Comparison of ENCODE assay signal across 10 mouse cellular contexts in the genomic region with DNA sequence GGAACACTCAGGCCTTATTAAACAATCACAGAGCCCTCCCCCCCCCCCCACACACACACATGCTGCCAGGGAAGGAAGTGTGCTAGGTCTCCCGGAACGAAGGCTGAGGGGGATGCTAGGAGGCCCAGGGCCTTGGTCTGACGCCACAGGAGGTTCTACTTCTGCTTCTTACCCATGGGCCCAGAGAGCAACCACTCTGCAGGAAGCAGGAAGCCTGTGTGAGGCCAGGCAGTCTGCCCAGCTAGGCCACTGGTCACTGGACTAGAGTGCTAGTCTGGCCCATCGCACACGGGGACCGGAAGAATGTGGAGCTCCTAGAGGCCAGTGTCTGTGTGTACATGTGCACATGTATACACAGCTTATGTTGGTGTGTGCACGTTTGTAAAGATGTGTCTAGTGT. TPM values are rescaled to one million over a fixed set of nuclear protein-coding genes. Genes with fewer than 3 reads are reported as not detected.
DNase-seq lines count a peak whose midpoint lies in the region; ATAC-seq lines count a peak whose summit lies in the region.
"Had no signal": no experiment of that assay in that cellular context is flagged by ENCODE, and none has a peak within 500 bp of the region (broad histone marks: within the 10 kb centered on the region; RNA-seq: fewer than 3 reads in every experiment).

No protein-coding gene starts in this region.

- peak overlapping the region; percentile 31; the same call in 1 of the 2 replicates for H3K4me2 ChIP-seq in liver, embryonic 16.5 days (ENCODE audit: low read depth, low read length)
- H3K4me2 ChIP-seq: hindbrain, embryonic 13.5 days had no signal

- H3K27ac ChIP-seq in liver, embryonic 16.5 days (ENCODE audit: low read length): peak overlapping the region; percentile 70
- H3K27ac ChIP-seq in forebrain, embryonic 10.5 days: no peak overlapping the region

- H3K4me3 ChIP-seq in liver, embryonic 16.5 days (ENCODE audit: low read depth, low read length): peak overlapping the region; percentile 28; the same call in 1 of the 2 replicates
- no peak overlapping the region for H3K4me3 ChIP-seq in forebrain, embryonic 10.5 days
- H3K4me3 ChIP-seq: erythroblast, embryonic 14.5 days; hindbrain, embryonic 13.5 days had no signal

- H3K27me3 ChIP-seq in liver, embryonic 16.5 days (ENCODE audit: control insufficient read depth, insufficient read depth, low read depth, low read length): no peaks in the 10 kb centered on the region
- H3K27me3 ChIP-seq in forebrain, embryonic 10.5 days (ENCODE audit: poor library complexity, severe bottlenecking): no peaks in the 10 kb centered on the region
- H3K27me3 ChIP-seq: hindbrain, embryonic 13.5 days had no signal

- no peak overlapping the region for H3K9ac ChIP-seq in liver, embryonic 16.5 days (ENCODE audit: low read depth, low read length)
- H3K9ac ChIP-seq: hindbrain, embryonic 13.5 days had no signal

- peak; percentile 46 for DNase-seq in kidney, postnatal 10 days
- DNase-seq in kidney, postnatal 14 days: no peak
- peak; percentile 95 for DNase-seq in 416B (ENCODE audit: low read depth)
- peak; percentile 53 to 63 for DNase-seq in B cell, adult 2 months
- no peak for DNase-seq in embryo, embryonic 9.5 days (ENCODE audit: extremely low spot score)
- no peak for DNase-seq in forebrain, embryonic 10.5 days (ENCODE audit: extremely low spot score, low spot score)
- DNase-seq: right cerebral cortex, postnatal 25 days had no signal

- H3K9me3 ChIP-seq in liver, embryonic 16.5 days (replicated peaks; ENCODE audit: control insufficient read depth, low read length): no peaks in the 10 kb centered on the region
- no peaks in the 10 kb centered on the region for H3K9me3 ChIP-seq in forebrain, embryonic 10.5 days
- H3K9me3 ChIP-seq: hindbrain, embryonic 13.5 days had no signal

- no peaks in the 10 kb centered on the region for H3K36me3 ChIP-seq in liver, embryonic 16.5 days (ENCODE audit: control insufficient read depth, insufficient read depth)
- H3K36me3 ChIP-seq in forebrain, embryonic 10.5 days (replicated peaks): 0 out of 2 replicates have a peak, but pooled peaks cover 4% of the 10 kb centered on the region
- H3K36me3 ChIP-seq: hindbrain, embryonic 13.5 days had no signal

- H3K4me1 ChIP-seq in liver, embryonic 16.5 days (ENCODE audit: control insufficient read depth, low read depth, low read length): peaks cover 20% of the 10 kb centered on the region
- peaks cover 24% of the 10 kb centered on the region for H3K4me1 ChIP-seq in forebrain, embryonic 10.5 days

- 35% methylated on average over 7 of the region's 7 CpGs for WGBS in liver, embryonic 16.5 days (ENCODE audit: insufficient replicate concordance)
- WGBS in forebrain, embryonic 10.5 days: 88% methylated on average over 7 of the region's 7 CpGs

- ATAC-seq in liver, embryonic 16.5 days (ENCODE audit: low read depth): peak; percentile 41

RNA-seq across cellular contexts. Expression of gene C130050O18Rik, which starts 3.4 kb away (rescaled TPM):
- 1.2 and 1.6 TPM in 2 replicates for polyA plus RNA-seq in liver, embryonic 16.5 days (2015; fragmentation: Nextera tagmentation; extraction: Ambion mirVana)
- polyA plus RNA-seq in forebrain, embryonic 10.5 days (2016; fragmentation: Nextera tagmentation; extraction: Ambion mirVana): 0.15 and 0.34 TPM in 2 replicates
- polyA plus RNA-seq: erythroblast, embryonic 14.5 days had no signal

RNA-seq across cellular contexts. Expression of gene Gper1, which starts 14.4 kb away (rescaled TPM):
- polyA plus RNA-seq in liver, embryonic 16.5 days (2015; fragmentation: Nextera tagmentation; extraction: Ambion mirVana): 0.07 and 0.15 TPM in 2 replicates
- polyA plus RNA-seq in forebrain, embryonic 10.5 days (2016; fragmentation: Nextera tagmentation; extraction: Ambion mirVana): 0.44 and 0.50 TPM in 2 replicates
- polyA plus RNA-seq: erythroblast, embryonic 14.5 days had no signal

RNA-seq across cellular contexts. Expression of gene Gpr146, which starts 31.0 kb away (rescaled TPM):
- polyA plus RNA-seq in liver, embryonic 16.5 days (2015; fragmentation: Nextera tagmentation; extraction: Ambion mirVana): 20.6 and 24.1 TPM in 2 replicates
- 1.6 and 1.8 TPM in 2 replicates for polyA plus RNA-seq in forebrain, embryonic 10.5 days (2016; fragmentation: Nextera tagmentation; extraction: Ambion mirVana)

RNA-seq across cellular contexts. Expression of gene 3110082I17Rik, which starts 51.8 kb away (rescaled TPM):
- polyA plus RNA-seq in liver, embryonic 16.5 days (2015; fragmentation: Nextera tagmentation; extraction: Ambion mirVana): 10.5 and 10.8 TPM in 2 replicates
- polyA plus RNA-seq in forebrain, embryonic 10.5 days (2016; fragmentation: Nextera tagmentation; extraction: Ambion mirVana): 69.4 and 70.5 TPM in 2 replicates

RNA-seq across cellular contexts. Expression of gene Cyp2w1, which starts 56.1 kb away (rescaled TPM):
- 0.42 TPM in 1 of 2 replicates, not detected in the other for polyA plus RNA-seq in liver, embryonic 16.5 days (2015; fragmentation: Nextera tagmentation; extraction: Ambion mirVana)
- not detected in 2 replicates for polyA plus RNA-seq in forebrain, embryonic 10.5 days (2016; fragmentation: Nextera tagmentation; extraction: Ambion mirVana)
- polyA plus RNA-seq: hindbrain, embryonic 13.5 days had no signal

Comparison
In these comparisons a context has a peak if more than half of its experiments do, and no peak if none do; other contexts are left out.
1. DNase-seq: peak in kidney, postnatal 10 days (single experiment), 416B (single experiment) and B cell, adult 2 months (2 of 2); none in kidney, postnatal 14 days (single experiment), embryo, embryonic 9.5 days (single experiment) and forebrain, embryonic 10.5 days (single experiment).